Mouse (Mus musculus) embryonic facial prominence, embryonic 13.5 days (tissue): Measurements from ENCODE around the gene 4933402D24Rik. TPM values are rescaled to one million over a fixed set of nuclear protein-coding genes. Genes with fewer than 3 reads are reported as not detected.

Experiments
- ATAC-seq: fragments of 200-750 bp; cut with Nextera tagmentation; 2 replicates; pipeline ENCODE4 v1.8.0; 2017; ENCODE audit warnings: low read depth; ENCODE audit not compliant: insufficient number of reproducible peaks, insufficient read depth, low FRiP score, low TSS enrichment
- H3K27ac ChIP-seq: fragments of 300-500 bp; sonication (generic); 2 replicates; pipeline ENCODE4 v1.5.1; 2015; ENCODE audit warnings: moderate library complexity, mild to moderate bottlenecking, inconsistent platforms
- H3K27me3 ChIP-seq: fragments of 300-500 bp; sonication (generic); 2 replicates; pipeline ENCODE4 v1.6.1; 2015; ENCODE audit warnings: mild to moderate bottlenecking, inconsistent platforms
- H3K36me3 ChIP-seq: fragments of 300-500 bp; sonication (generic); 2 replicates; pipeline ENCODE4 v1.6.1; 2015; ENCODE audit warnings: mild to moderate bottlenecking, inconsistent platforms
- H3K4me1 ChIP-seq: fragments of 300-500 bp; sonication (generic); 2 replicates; pipeline ENCODE4 v1.6.1; 2015; ENCODE audit warnings: inconsistent platforms
- H3K4me2 ChIP-seq: fragments of 300-500 bp; sonication (generic); 2 replicates; pipeline ENCODE4 v1.6.1; 2015; ENCODE audit warnings: moderate library complexity, mild to moderate bottlenecking, inconsistent platforms
- H3K4me3 ChIP-seq: fragments of 300-500 bp; sonication (generic); 2 replicates; pipeline ENCODE4 v1.5.1; 2015; ENCODE audit warnings: mild to moderate bottlenecking, inconsistent platforms
- H3K9ac ChIP-seq: fragments of 300-500 bp; sonication (generic); 2 replicates; pipeline ENCODE4 v1.6.1; 2015; ENCODE audit warnings: mild to moderate bottlenecking, inconsistent platforms
- H3K9me3 ChIP-seq: fragments of 300-500 bp; sonication (generic); 2 replicates; pipeline ENCODE4 v1.6.1; 2016; ENCODE audit warnings: inconsistent platforms
- WGBS: fragments of 180-500 bp; shearing (Covaris S2); methylation state at CpG from one replicate; pipeline ENCODE4 v1.1.7; 2015; ENCODE audit warnings: mixed read lengths; 5-methylcytosine and 5-hydroxymethylcytosine counted together
- polyA plus RNA-seq: library from polyadenylated mRNA; unstranded; fragments of >200 nt; fragmentation: Nextera tagmentation; extraction: Ambion mirVana; gene quantifications from 2 replicates; pipeline ENCODE4 v1.2.1, GENCODE M21; 2015

The 4933402D24Rik gene
- polyA plus RNA-seq, 1 experiment from 2014 or later, result not detected

GRCm38 (mm10) chr1:63730240-63730771, 38.8 kb downstream of the 4933402D24Rik start, which contains the start of the genes Mdh1b and Fastkd2:
Gene Mdh1b, minus strand, starts transcription at chr1:63730318.
Gene Fastkd2, plus strand, starts transcription at chr1:63730614.
- ATAC-seq, result peak; percentile 88
- H3K9ac ChIP-seq, result peak within 1 kb of the TSS; percentile 83
- under 1% methylated on average over 31 of the region's 31 CpGs for WGBS
- no peaks in the 10 kb centered on the region for H3K36me3 ChIP-seq
- H3K9me3 ChIP-seq, result no peaks in the 10 kb centered on the region
- H3K4me2 ChIP-seq, result peak within 1 kb of the TSS; percentile 64
- H3K27ac ChIP-seq, result no peak within 1 kb of the TSS
- H3K4me1 ChIP-seq, result peaks cover 18% of the 10 kb centered on the region
- H3K27me3 ChIP-seq, result peaks cover 4% of the 10 kb centered on the region; the same call in 1 of the 2 replicates
- H3K4me3 ChIP-seq, result peak within 1 kb of the TSS; percentile 75

- H3K4me1 ChIP-seq, result peaks cover 18% of the 10 kb centered on the region
- ATAC-seq, result no peak
- H3K9me3 ChIP-seq, result no peaks in the 10 kb centered on the region
- peaks cover 4% of the 10 kb centered on the region; the same call in 1 of the 2 replicates for H3K27me3 ChIP-seq
- H3K9ac ChIP-seq, result peak overlapping the region; percentile 59
- no peaks in the 10 kb centered on the region for H3K36me3 ChIP-seq
- peak overlapping the region; percentile 64 for H3K4me2 ChIP-seq
- WGBS, result 40% methylated on average over 8 of the region's 8 CpGs
- peak overlapping the region; percentile 75 for H3K4me3 ChIP-seq
- no peak overlapping the region for H3K27ac ChIP-seq
Observed at GRCm38 (mm10) chr1:63729796-63730195, 39.3 kb downstream of the 4933402D24Rik start.

GRCm38 (mm10) chr1:63720161-63720560, 48.9 kb downstream of the 4933402D24Rik start:
- H3K4me2 ChIP-seq, result no peak overlapping the region
- no peaks in the 10 kb centered on the region for H3K36me3 ChIP-seq
- H3K4me3 ChIP-seq, result no peak overlapping the region
- WGBS, result 86% methylated on average over 7 of the region's 7 CpGs
- H3K27me3 ChIP-seq, result no peaks in the 10 kb centered on the region
- no peak overlapping the region for H3K9ac ChIP-seq
- H3K27ac ChIP-seq, result no peak overlapping the region
- no peak for ATAC-seq
- no peaks in the 10 kb centered on the region for H3K9me3 ChIP-seq
- H3K4me1 ChIP-seq, result no peaks in the 10 kb centered on the region

- no peak overlapping the region for H3K4me3 ChIP-seq
- 54% methylated on average over 3 of the region's 3 CpGs for WGBS
- H3K9ac ChIP-seq, result no peak overlapping the region
- no peaks in the 10 kb centered on the region for H3K36me3 ChIP-seq
- H3K9me3 ChIP-seq, result no peaks in the 10 kb centered on the region
- ATAC-seq, result no peak
- H3K27me3 ChIP-seq, result no peaks in the 10 kb centered on the region
- peaks cover 4% of the 10 kb centered on the region; the same call in 1 of the 2 replicates for H3K4me1 ChIP-seq
- no peak overlapping the region for H3K4me2 ChIP-seq
- no peak overlapping the region for H3K27ac ChIP-seq
Observed at GRCm38 (mm10) chr1:63708876-63709275, 60.2 kb downstream of the 4933402D24Rik start.

GRCm38 (mm10) chr1:63705733-63706132, 63.3 kb downstream of the 4933402D24Rik start:
- Histone ChIP-seq H3K9me3 (no peaks in the 10 kb centered on the region), H3K4me1 (peaks cover 4% of the 10 kb centered on the region; the same call in 1 of the 2 replicates), H3K27ac (no peak overlapping the region), H3K36me3 (no peaks in the 10 kb centered on the region), H3K4me3 (no peak overlapping the region), H3K27me3 (no peaks in the 10 kb centered on the region), H3K9ac (no peak overlapping the region), H3K4me2 (no peak overlapping the region)
- WGBS, result 68% methylated on average over 5 of the region's 5 CpGs
- ATAC-seq, result no peak

Other genes with a start within 250 kb of the 4933402D24Rik start
- gene Gm39653, start 153.3 kb downstream of the 4933402D24Rik start, polyA plus RNA-seq, result not detected in 2 replicates
- not detected in 2 replicates for gene Dytn, start 82.3 kb downstream of the 4933402D24Rik start, polyA plus RNA-seq
- not detected in 2 replicates for gene Mdh1b, start 38.9 kb downstream of the 4933402D24Rik start, polyA plus RNA-seq
- 56.8 and 60.5 TPM in 2 replicates for gene Fastkd2, start 38.7 kb downstream of the 4933402D24Rik start, polyA plus RNA-seq